Mouse (Mus musculus): Measurements from ENCODE around the gene Dock4. TPM values are rescaled to one million over a fixed set of nuclear protein-coding genes. Genes with fewer than 3 reads are reported as not detected.

Dock4 gene
- polyA plus RNA-seq, 1 experiment: 41.2 TPM

DNA sequence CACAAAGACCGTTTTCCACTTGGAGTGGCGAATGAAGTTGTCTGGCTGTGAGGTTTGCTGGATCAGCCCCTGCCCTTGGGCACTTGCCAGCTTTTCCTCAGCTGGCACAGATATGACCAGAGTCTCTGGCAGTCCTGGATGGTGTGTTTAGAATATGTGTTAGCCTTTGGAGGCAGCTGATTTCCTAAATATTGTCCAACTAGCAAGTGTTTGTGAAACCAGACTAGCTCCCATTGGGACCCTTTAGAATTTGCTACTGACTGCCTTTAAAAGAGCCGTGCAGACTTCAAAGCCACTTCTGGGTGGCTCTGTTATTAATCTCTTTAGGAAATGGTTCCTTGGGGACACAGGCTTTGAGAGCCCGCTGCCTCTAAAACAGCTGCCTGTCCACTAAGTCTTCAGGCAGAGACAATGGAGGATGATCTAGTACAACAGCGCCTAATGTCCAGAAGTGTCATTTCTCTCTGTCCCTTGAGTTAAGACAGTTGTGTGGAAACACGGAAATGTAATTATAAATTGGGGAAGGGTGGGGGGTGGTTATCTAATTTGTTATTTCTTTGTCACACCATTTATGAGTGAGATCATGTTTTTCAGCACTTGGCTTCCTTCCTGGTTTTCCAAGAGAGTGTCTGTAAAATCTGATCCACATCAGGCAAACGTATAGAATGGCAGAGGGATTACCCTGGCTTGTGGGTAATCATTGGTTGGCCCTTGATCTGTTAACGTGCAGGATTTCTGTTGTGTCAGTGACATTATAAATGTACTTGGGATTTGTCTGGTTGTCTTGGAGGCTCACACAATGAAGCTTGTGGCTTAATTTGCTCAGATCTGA lies 32.1 kb downstream of the Dock4 start:
- peaks cover 2% of the 10 kb centered on the region; the same call in 1 of the 2 replicates for H3K4me1 ChIP-seq (ENCODE audit: control insufficient read depth, insufficient read depth, low read length)
- no peak overlapping the region for H3K27ac ChIP-seq (ENCODE audit: insufficient read depth, low read length)
- TF ChIP-seq CTCF (IDR thresholded peaks at IDR 0.05; ENCODE audit: extremely low read depth, insufficient read depth, low read length): no peak
- TF ChIP-seq POLR2A (IDR thresholded peaks at IDR 0.05; ENCODE audit: extremely low read depth, insufficient read depth, low read length): no peak

DNA sequence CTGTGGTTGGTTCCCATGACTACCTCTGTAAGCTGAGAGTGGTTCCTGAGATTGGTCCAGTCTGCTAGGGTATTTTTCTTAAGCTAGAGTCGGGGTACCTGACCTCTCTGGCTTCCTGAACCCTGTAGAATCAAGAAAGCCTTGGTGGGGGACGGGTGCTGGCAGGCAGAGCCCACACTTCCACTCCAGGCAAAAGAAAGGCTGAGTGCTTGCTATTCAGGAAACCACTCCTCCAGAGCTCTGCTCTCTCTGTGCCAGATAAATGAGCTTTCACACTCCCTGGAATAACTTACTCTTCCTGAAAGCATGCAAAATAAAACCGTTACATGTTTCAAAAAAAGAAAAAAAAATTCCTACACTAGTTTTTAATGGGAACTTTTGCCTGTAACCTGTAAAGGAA lies 38.5 kb downstream of the Dock4 start:
- Histone ChIP-seq H3K4me3 (ENCODE audit: insufficient read depth, low read length) (no peak overlapping the region), H3K27ac (ENCODE audit: insufficient read depth, low read length) (peak overlapping the region; percentile 48; the same call in 1 of the 2 replicates)

More for the DNA sequence above, 32.1 kb downstream of the Dock4 start:
- no peak overlapping the region for H3K4me3 ChIP-seq (ENCODE audit: insufficient read depth, low read length)

GRCm38 (mm10) chr12:40485210-40485609 lies 39.5 kb downstream of the Dock4 start:
- H3K4me3 ChIP-seq (ENCODE audit: insufficient read depth, low read length): no peak overlapping the region
- H3K4me1 ChIP-seq (ENCODE audit: control insufficient read depth, insufficient read depth, low read length): peaks cover 13% of the 10 kb centered on the region
- H3K27ac ChIP-seq (ENCODE audit: insufficient read depth, low read length): no peak overlapping the region
- TF ChIP-seq POLR2A (IDR thresholded peaks at IDR 0.05; ENCODE audit: extremely low read depth, insufficient read depth, low read length): no peak
- TF ChIP-seq CTCF (IDR thresholded peaks at IDR 0.05; ENCODE audit: extremely low read depth, insufficient read depth, low read length): no peak

More for the DNA sequence above, 38.5 kb downstream of the Dock4 start:
- H3K4me1 ChIP-seq (ENCODE audit: control insufficient read depth, insufficient read depth, low read length): peaks cover 13% of the 10 kb centered on the region
- TF ChIP-seq CTCF (IDR thresholded peaks at IDR 0.05; ENCODE audit: extremely low read depth, insufficient read depth, low read length): no peak
- TF ChIP-seq POLR2A (IDR thresholded peaks at IDR 0.05; ENCODE audit: extremely low read depth, insufficient read depth, low read length): no peak

- Histone ChIP-seq H3K4me3 (ENCODE audit: insufficient read depth, low read length) (no peak overlapping the region), H3K4me1 (ENCODE audit: control insufficient read depth, insufficient read depth, low read length) (peaks cover 13% of the 10 kb centered on the region), H3K27ac (ENCODE audit: insufficient read depth, low read length) (no peak overlapping the region)
- TF ChIP-seq CTCF (IDR thresholded peaks at IDR 0.05; ENCODE audit: extremely low read depth, insufficient read depth, low read length): no peak
- TF ChIP-seq POLR2A (IDR thresholded peaks at IDR 0.05; ENCODE audit: extremely low read depth, insufficient read depth, low read length): no peak
Measured at GRCm38 (mm10) chr12:40486047-40486837, 40.5 kb downstream of the Dock4 start.

- Histone ChIP-seq H3K4me1 (ENCODE audit: control insufficient read depth, insufficient read depth, low read length) (peaks cover 9% of the 10 kb centered on the region), H3K27ac (ENCODE audit: insufficient read depth, low read length) (no peak overlapping the region), H3K4me3 (ENCODE audit: insufficient read depth, low read length) (no peak overlapping the region)
- TF ChIP-seq CTCF (IDR thresholded peaks at IDR 0.05; ENCODE audit: extremely low read depth, insufficient read depth, low read length): no peak
- TF ChIP-seq POLR2A (IDR thresholded peaks at IDR 0.05; ENCODE audit: extremely low read depth, insufficient read depth, low read length): no peak
Measured at GRCm38 (mm10) chr12:40496387-40496786, 50.6 kb downstream of the Dock4 start.

GRCm38 (mm10) chr12:40497806-40498205 lies 52.1 kb downstream of the Dock4 start:
- no peak overlapping the region for H3K4me3 ChIP-seq (ENCODE audit: insufficient read depth, low read length)
- no peak overlapping the region for H3K27ac ChIP-seq (ENCODE audit: insufficient read depth, low read length)
- TF ChIP-seq POLR2A (IDR thresholded peaks at IDR 0.05; ENCODE audit: extremely low read depth, insufficient read depth, low read length) (no peak), CTCF (IDR thresholded peaks at IDR 0.05; ENCODE audit: extremely low read depth, insufficient read depth, low read length) (no peak)

GRCm38 (mm10) chr12:40498250-40498671 lies 52.5 kb downstream of the Dock4 start:
- TF ChIP-seq CTCF (IDR thresholded peaks at IDR 0.05; ENCODE audit: extremely low read depth, insufficient read depth, low read length) (no peak), POLR2A (IDR thresholded peaks at IDR 0.05; ENCODE audit: extremely low read depth, insufficient read depth, low read length) (no peak)
- peaks cover 7% of the 10 kb centered on the region for H3K4me1 ChIP-seq (ENCODE audit: control insufficient read depth, insufficient read depth, low read length)
- H3K4me3 ChIP-seq (ENCODE audit: insufficient read depth, low read length): no peak overlapping the region
- no peak overlapping the region for H3K27ac ChIP-seq (ENCODE audit: insufficient read depth, low read length)

More at GRCm38 (mm10) chr12:40497806-40498205, 52.1 kb downstream of the Dock4 start:
- peaks cover 9% of the 10 kb centered on the region for H3K4me1 ChIP-seq (ENCODE audit: control insufficient read depth, insufficient read depth, low read length)

- peaks cover 7% of the 10 kb centered on the region for H3K4me1 ChIP-seq (ENCODE audit: control insufficient read depth, insufficient read depth, low read length)
- no peak overlapping the region for H3K4me3 ChIP-seq (ENCODE audit: insufficient read depth, low read length)
- no peak for TF ChIP-seq POLR2A (IDR thresholded peaks at IDR 0.05; ENCODE audit: extremely low read depth, insufficient read depth, low read length)
- TF ChIP-seq CTCF (IDR thresholded peaks at IDR 0.05; ENCODE audit: extremely low read depth, insufficient read depth, low read length): peak; percentile 11; the same call in 1 of the 2 replicates
- peak overlapping the region; percentile 10; the same call in 1 of the 2 replicates for H3K27ac ChIP-seq (ENCODE audit: insufficient read depth, low read length)
Measured at GRCm38 (mm10) chr12:40498928-40499626, 53.3 kb downstream of the Dock4 start.

Data from cortical plate, adult 2 months (tissue).